Mouse (Mus musculus) thymus, postnatal 4 days (tissue): ENCODE results near the gene Ccser1.

Source experiments
- DNase-seq: peaks from one replicate; pipeline ENCODE4 v3.0.0; 2021

Ccser1 gene

DNA sequence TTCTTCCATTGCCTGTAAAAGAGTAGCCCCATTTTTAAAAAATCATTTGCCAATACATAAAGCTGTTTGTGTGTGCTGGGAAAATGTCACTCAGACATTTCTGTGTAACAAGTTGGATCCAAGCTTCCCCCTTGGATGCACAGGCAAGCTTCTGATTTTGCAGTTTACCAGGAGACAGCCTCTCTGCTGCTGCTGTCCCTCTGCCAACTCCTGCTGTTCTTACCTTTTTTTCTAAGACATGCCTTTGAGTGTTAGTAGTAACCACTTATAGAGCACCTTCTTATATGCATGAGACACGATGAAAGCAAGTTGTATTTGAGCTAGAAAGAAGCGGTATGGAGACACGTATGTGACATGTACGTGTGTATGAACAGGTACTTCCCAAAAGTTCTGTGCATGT is 120.3 kb downstream of the Ccser1 start:
- DNase-seq: no peak

DNA sequence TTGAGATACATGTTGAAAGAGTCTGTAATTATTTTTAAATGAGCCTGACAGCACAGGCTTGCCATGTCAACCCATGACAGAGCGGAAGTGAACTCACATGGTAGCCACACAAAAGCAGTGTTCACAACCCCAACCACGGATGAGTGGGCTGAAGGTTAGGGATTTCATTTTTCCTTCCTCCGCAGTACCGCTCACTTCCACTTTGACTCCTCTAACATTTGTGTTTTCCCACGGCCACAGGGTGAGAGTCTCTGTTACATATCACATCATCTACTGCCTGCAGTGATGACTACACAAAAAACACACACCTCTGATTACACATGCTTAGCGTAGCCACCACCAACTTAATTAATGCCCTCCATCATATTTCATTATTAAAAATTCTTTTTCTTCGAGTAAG is 120.9 kb downstream of the Ccser1 start:
- no peak for DNase-seq

DNA sequence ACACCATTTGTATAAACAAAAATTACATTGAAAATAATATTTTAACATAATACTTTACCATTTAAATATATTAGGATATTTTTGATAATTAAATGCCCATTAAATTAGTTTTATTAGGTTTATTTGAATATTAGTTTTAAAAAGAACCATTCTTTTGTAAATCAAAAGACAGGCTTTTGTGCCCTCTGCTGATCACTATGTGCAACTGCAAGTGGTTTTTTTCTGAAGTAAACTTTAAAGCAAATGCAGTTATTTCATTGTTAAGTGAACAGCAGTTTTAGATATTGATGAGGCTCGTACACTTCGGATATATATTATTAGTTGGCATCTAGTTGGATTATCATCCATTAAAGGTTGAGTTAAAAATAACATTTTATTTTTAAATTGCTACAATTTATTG is 121.5 kb downstream of the Ccser1 start:
- DNase-seq: no peak

DNA sequence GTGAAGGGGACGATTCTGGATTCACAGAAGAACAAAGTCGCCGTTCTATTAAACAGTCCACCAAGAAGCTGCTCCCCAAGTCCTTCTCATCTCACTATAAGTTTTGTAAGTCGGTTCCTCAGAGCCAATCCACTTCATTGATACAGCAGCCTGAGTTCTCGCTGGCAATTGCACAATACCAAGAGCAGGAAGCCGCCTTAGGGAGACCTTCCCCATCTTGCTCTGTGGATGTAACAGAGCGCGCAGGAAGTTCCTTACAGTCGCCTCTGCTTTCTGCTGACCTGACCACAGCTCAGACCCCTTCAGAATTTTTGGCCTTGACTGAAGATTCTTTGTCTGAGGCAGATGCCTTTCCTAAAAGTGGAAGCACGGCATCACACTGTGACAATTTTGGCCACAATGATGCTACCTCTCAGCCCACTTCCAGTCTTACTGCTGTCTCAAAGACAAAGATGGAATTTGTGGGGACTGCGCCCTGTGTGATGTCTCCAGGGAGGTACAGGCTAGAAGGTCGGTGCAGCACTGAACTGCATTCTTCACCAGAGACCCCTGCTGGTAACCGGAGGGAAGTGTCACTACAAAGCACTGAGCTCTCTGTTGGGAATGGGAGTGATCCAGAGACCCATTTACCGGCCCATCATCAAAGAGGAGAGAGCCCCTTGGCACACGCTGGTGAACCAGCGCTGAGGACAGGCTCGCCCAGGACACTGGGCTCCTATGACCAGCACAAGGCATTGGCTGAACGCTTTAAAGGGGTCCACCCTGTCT is 131.4 kb downstream of the Ccser1 start:
- peak; percentile 20 for DNase-seq

DNA sequence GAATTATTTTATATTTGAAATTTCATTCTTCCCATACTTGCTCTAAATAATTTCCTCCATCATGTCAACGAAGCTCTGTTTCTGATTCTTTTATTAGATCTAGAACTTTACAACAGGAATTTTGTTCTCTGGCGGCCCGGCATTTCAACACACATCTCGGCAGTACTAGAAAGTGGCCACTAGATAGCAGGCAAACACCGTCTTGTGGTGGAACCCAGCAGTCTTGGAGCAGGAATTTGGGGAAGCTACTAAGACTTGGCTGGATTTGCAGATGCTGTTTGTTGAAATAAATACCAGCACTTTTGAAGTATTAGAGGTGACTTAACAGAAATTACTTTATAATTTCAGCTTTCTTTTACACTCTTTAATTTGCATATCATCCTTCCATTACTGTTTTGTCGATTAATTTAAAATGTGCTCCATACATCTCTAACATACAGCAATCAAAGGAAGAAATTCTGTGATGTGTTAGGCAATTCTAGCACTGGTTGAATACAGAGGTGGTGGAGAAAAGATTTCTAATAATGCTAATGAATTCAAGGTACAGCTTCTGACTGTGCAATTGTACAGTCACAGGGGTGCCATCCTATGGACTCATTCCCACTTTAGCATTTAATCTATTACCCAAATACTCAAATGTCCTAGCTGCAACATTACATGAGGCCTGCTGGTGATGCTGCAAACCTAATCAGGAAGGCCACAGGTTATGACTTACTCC is 135.9 kb downstream of the Ccser1 start:
- peak; percentile 39 for DNase-seq

DNA sequence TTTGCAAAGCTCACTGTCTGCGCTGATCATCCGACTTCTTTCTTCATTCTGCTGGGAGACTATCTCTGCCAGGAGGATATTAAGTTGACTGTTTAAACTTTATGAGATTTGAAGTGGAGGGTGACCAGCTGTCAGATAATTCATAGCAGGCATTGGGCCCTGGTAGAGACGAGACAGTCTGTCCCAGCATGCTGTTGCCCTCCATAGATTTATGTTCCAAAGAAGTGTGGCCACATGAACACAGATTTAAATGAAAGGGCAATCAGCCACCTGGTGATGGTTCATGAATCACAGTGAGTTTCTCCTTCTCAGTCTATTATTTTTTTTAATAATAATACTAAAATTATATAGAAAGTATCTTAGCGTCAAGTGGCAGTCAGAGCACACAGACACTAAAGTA is 140.7 kb downstream of the Ccser1 start:
- no peak for DNase-seq

DNA sequence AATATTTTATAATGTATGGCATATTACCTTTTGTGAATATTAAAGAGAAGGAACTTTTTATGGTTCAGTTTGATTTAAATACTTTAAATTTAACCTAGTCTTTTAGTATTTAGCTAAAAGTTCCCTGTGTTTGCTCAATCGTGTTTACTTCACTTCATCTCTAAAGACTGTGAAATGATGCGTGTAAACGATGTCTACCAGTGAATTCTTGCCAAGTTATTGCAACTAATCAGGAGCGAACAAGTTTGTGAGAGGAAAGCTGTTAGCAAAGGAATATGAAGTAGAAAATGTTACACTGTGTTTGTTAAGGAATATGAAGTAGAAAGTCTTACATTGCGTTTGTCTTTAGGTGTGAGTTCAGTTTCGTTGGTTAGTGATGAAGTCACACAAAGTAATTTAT is 142.2 kb downstream of the Ccser1 start:
- DNase-seq: no peak

DNA sequence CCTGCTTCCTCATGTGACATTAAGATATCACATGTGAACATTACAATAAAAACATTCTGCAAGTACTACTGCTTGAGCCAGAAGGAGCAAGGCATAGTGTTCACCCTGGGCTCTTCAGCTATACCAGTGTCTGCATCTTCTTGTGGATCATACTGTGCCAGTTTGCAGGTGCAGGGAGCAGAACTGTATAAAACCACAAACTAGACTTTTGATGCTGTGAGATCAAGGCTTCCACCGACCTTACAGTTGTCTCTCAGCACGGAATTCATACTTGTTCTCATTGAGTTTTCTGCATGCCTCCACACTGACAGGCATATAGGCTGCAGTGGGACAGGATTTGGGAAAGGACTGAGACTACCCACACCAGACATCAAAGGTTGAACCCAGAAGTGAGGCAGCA is 146.0 kb downstream of the Ccser1 start:
- peak; percentile 27 for DNase-seq

DNA sequence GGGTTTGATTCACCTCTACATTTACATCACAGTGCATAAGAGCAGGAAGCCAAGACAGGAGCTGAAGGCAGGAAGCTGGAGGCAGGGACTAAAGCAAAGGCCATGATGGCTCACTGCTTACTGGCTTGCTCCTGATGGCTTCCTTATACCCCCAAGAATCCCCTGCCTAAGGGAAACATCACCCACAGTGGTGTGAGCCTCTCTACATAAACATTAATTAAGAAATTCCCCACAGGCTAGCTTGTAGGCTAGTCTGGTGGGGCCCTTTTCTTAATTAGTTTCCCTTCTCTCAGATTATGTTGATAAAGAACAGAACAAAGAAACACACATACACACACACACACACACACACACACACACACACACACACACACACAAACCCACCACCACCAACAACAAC is 148.9 kb downstream of the Ccser1 start:
- no peak for DNase-seq

DNA sequence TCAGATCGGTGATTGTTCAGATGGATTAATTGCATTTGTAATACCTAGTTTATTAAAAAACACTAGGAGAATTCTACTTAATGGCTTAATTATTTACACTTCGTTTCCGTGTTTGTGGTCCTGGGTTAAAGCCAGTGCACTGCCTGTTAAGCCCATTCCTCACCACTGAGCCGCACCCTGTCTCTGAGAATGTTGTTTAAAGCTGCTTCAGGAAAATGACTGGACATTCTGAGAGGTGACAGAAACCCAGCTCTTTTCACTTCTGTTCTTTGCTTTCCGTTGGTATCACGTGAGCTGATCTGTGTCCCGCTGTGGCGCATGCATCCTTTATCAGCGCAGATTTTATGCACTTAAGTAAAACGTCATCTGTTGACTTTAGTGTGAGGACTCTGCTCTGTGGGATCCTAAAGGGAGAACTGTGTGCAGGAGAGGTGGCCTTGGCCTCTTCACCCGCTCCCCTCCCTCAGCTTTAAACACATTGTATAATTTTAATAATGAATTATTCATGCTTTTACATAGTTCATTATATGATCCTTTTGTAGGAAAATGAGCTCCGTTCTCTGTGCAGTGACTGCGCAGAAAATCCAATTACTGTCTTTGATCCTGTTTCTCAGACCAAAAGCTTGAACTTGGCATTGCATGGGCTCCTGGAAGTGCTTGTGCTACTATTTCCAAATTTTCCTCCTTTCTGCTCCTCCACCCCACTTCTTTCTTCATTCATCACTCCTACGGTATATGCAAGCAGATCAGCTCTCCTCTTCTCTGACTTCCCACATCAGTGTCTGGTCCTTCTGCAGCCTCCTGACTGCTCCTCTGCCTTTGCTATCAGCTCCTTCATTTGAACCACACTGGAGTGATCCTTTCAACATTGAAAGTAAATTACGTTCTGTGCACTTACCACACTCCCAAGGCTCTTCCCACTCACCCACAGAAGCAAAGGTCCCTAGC is 149.7 kb downstream of the Ccser1 start:
- DNase-seq: no peak

DNA sequence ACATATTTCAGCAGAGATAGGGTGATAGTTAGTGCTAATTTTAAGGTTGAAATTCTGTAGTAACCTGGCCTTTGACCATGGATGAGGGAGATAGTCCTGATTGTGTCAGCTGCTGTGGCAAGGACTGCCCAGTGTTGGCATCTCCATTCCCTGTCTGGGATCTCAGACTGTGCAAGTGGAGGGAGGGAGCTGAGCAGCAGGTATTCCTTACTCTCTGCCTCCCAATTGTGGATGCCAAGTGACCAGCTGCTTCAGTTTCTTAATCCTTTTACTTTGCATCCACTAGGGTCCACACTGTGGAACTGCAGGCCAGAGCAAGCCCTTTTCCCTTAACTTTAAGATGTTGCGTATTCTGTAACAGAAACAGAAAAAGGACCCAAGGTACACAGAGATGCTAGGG is 154.3 kb downstream of the Ccser1 start:
- no peak for DNase-seq

DNA sequence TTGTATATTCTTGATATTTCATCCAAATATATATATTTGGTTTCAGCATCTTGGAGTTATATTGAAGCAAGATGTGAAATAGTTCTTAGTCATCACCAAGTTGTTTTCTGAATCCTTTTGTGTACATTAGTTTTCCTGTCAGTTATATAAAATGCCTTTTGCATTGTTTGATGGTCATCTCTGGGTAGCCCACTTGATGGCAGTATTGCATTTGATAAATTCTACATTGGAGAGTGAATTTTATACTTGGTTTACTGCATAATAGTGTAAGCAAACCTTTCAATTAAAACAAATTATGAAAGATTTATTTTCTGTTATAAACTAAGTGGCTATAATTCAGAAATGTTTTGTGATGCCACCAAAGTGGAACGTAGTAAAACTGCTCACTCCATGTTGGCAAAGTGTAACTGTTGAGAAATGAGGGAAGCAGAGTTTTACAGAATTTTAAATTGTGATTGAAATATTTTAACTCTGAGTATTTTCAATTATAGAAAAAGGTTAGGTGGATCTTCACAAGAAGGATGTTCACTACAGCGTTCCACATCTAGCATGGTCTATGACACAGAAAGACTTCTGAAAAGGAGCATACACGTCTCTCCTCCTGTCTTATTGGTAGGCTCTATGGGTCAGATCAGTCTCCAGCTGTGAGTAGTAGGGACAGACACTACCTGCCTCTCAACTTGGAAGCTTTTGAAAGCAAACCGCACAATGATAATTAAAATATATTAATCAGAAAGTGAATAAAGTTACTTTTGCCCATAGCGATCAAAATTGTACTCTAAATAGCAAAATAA is 167.1 kb downstream of the Ccser1 start:
- no peak for DNase-seq

DNA sequence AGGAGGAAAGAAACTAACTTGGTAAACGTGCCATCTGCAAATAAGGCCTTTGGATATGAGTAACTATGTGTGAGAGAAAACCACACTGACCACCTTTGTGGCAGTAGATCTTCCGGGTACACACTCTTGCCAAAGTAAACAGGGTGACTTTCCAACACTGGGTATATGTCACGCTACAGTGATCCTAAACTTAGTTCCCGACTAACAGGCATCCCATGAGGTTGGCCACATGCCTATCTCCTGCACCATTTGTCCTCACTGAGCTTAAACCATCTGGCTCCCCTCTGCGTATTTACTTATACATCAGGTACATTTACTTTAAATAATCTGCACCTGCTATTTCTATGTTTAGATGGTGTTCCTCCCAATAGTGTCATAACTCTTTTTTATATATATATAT is 183.6 kb downstream of the Ccser1 start:
- no peak for DNase-seq

DNA sequence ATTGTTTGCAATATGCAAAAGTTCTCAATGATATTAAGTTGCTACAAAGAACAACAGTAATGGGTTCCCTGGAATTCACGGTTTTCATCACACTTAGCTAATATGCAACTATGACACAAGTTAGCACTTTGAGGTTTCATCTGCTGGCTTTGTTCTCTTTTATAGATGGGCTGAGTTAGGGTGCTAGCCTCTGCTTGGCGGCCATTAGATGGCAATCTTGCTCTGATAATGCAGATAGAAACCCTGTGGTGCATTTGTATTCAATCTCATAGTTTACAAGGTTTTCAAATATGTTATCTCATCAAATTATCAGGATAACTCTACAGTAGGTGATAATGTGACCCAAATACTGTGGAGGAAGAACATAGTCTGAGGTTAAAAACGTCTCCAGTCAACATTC is 202.4 kb downstream of the Ccser1 start:
- DNase-seq: no peak

DNA sequence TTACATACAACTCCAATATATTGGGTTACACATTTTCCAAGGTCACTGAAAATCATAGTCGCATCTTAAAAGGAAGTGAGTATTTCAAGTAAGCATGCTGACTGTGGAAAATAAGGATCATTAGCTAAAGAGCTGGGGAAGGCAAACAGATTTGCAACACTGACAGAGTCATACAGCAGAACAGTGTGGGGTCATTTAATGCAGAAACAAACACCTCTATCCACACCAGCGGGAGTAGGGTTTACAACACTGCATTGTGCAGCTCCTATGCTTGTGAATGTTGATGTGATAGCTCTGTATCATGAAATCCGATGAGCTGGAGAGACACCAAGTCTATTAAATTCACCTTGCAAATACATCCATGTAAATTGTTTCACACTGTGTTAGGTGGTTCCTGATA is 202.9 kb downstream of the Ccser1 start:
- no peak for DNase-seq

DNA sequence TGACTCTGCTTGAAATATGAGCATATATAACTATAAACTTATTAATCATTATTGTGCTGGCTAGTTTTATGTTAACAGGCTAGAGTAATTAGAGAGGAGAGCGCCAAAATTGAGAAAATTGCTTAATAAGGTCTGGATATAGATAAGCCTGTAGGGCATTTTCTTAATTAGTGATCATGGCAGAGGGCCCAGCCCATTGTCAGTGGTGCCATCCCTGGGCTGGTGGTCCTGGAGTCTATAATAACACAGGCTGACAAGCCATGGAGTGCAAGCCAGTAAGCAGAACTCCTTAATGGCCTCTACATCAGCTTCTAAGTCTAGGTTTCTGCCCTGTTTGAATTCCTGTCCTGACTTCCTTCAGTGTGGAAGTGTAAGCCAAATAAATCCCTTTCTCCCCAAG is 206.9 kb downstream of the Ccser1 start:
- no peak for DNase-seq

DNA sequence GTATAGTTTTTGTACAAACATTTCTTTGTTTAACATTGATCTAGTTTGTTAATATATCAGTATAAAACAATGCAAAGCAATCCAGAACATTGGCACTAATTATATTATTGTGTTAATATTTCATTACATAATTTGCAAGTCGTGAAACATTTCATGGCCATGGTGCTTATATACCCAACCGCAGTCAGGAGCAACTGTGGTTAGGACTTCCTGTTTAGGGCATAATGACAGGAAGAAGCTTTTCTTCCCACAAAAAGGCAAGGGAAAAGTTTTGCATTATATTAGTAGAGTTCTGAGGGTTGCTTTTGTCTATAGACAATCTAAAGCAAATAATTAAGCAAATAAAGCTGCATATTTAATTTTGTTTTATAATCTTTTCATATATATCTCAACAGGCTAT is 247.4 kb downstream of the Ccser1 start:
- no peak for DNase-seq

DNA sequence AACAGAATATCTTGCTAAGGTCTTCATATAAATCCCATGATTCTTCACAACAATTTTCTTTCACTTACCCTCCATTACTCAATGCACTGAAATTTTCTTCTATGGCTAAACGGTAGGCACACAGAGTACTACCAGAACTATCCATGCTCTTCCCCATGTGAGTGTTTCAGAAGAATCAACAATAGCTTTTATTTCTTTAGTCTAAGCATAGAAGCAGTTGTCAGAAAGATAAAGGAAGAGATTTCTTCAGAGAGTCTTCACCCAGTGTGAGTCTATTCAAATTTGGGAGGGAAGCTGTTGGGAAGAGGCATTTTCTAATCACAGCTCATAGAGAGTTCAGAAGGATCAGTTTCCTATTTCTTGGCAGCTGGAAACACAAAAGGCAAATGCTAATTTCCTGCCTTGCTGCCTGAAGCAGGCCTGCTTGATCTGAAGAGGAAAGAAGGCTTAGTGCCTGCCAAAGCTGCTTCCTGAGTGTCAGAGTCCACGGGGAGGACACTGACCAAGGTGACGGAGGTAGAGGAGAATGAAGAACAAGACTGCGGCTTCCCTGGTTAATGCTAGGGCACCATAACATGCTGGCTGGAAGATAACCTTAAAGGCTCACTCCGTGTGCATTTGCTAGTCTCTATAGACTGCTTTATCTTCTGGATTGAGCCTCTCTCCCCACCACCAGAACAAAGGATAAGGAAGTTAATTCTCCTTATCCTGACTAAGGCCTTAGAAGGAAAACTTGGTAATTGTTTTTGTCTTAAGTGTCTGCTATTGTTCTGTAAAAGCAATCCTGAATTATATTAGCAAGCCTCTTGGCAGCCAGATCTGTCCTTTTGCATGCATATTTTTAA is 251.0 kb downstream of the Ccser1 start:
- DNase-seq: no peak

DNA sequence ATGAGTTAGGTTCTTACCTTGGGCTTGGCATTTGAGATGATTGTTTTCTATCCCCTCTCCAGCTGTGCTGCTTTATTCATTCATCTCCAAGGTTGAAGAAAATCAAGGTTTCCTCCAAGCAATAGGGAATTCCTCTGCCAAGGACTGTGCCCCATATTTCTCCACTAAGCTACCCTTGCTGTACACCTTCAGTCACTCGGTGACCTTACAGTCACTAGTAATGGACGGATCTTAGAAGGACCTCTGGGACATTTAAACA is 251.5 kb downstream of the Ccser1 start:
- DNase-seq: no peak

DNA sequence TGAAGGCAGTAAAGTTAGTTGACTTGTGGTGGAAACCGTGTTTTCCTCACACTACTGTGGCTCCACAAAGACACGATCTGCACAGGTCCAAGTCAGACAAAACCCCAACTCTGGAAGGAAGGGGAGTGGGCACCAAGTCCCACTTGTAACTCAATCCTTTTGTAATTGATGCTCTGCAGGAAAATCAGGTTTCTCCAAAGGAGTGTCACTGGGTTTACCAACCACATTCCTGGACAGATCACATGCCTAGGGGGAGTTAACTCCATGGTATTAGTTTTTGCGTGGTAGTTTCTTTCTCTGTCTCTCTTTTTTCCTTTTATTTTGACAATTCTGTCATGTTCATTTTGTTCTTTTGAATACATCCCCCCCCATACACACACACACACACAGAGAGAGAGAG is 252.0 kb downstream of the Ccser1 start:
- DNase-seq: no peak

DNA sequence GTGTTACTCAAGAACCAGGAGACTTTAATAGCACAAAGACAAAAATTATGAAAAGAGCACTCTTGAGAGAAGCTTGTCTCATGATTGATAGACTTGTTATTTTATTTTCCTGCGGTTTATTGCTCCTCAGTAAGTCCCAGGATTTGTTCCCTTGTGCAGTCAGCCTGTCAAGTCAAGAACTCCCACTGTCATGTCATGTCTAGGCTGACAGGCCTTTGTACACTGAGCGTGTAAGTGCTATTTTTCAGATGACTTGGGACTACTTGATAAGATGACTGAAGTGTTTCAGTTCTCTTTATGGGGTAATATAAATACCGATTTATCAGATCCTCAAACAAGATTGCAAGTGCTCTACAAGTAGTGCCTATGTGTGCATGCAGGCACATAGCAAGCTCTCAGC is 252.6 kb downstream of the Ccser1 start:
- DNase-seq: no peak

DNA sequence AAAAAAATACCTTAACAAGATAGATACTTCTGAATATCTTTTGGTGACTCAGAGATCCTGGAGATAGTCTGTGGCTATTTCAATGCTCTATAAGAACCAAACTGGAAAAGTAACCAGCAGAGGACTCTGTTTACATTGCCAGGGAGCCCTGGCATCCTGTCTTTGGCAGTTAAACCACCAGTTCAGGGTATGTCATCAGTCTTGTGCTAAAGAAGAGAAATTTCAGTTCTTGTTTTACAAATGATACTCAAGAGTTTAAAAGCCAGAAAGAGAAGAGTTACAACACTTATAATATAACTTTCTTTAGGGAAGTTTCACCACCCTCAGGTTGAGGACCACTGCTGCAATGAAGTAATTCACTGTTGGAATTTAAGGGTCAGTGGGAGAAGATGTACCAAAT is 258.0 kb downstream of the Ccser1 start:
- DNase-seq: no peak
